Mouse (Mus musculus) R1 (cell line): ENCODE data around the gene Gm21488.
"Not testable (repeated sequence)": the region's sequence is repeated elsewhere in the genome, so short reads cannot be mapped to it uniquely, and the experiment has no call there.

Experiments
- DNase-seq: peaks from one replicate; pipeline ENCODE4 v3.0.0-alpha.2; 2018; ENCODE audit warnings: low read depth, low spot score

Gene Gm21488

GRCm38 (mm10) chrY:27521820-27522219 lies at the start of gene Gm21488:
Gene Gm21488 (minus strand): TSS chrY:27521920.
- DNase-seq: not testable (repeated sequence)
